Mouse (Mus musculus) CH12.LX (cell line): ENCODE measurements around the gene Gm5800. TPM values are rescaled to one million over a fixed set of nuclear protein-coding genes. Genes with fewer than 3 reads are reported as not detected.
A peak's percentile ranks its signal among the peaks of the same experiment; 100 is the strongest.

Experiments used
- DNase-seq: peaks from one replicate; pipeline ENCODE4 v3.0.0-alpha.2; 2013; ENCODE audit errors: extremely low read depth
- H3K27ac ChIP-seq: 2 replicates; pipeline ENCODE4 v1.5.1; 2012; ENCODE audit warnings: low read depth, mild to moderate bottlenecking, control low read depth, moderate library complexity; ENCODE audit not compliant: insufficient read depth
- H3K27me3 ChIP-seq: replicated peaks from 2 replicates; pipeline ENCODE3; 2012; ENCODE audit warnings: inconsistent platforms
- H3K36me3 ChIP-seq, 2 experiments: replicated peaks in 1 of 2; 2 replicates each; pipeline versions ENCODE3 to v1.6.1; 2012; ENCODE audit warnings: inconsistent platforms in 1 of 2, low read length in 1 of 2, mild to moderate bottlenecking in 1 of 2, mixed read lengths in 1 of 2, moderate library complexity in 1 of 2; ENCODE audit not compliant: control insufficient read depth in 1 of 2, insufficient read depth in 1 of 2
- H3K4me1 ChIP-seq, 2 experiments: 2 replicates each; pipeline ENCODE4 v1.6.1; 2012; ENCODE audit warnings: inconsistent platforms in 1 of 2, moderate library complexity in 1 of 2; ENCODE audit not compliant: insufficient read depth in 2 of 2, control insufficient read depth in 1 of 2
- H3K4me2 ChIP-seq: 2 replicates; pipeline ENCODE4 v1.6.1; 2012; ENCODE audit warnings: low read depth, mild to moderate bottlenecking, control low read depth; ENCODE audit not compliant: poor library complexity, insufficient read depth, severe bottlenecking
- H3K4me3 ChIP-seq, 3 experiments: fragments of 150-350 bp in 1 of 3; sonication (generic) in 1 of 3; replicated peaks in 1 of 3; 2 replicates each; pipeline versions ENCODE3 to v1.5.1; 2011 to 2012; ENCODE audit warnings: low read depth in 2 of 3, low read length in 2 of 3, mild to moderate bottlenecking in 2 of 3, moderate library complexity in 2 of 3, control low read depth in 1 of 3, improper control_type of control experiment in 1 of 3, inconsistent platforms in 1 of 3, mixed read lengths in 1 of 3; ENCODE audit not compliant: poor library complexity in 1 of 3
- H3K79me2 ChIP-seq: replicated peaks from 2 replicates; pipeline ENCODE4 v1.6.1; 2012; ENCODE audit warnings: mild to moderate bottlenecking, moderate library complexity; ENCODE audit not compliant: control insufficient read depth, poor library complexity, insufficient read depth, severe bottlenecking; ENCODE audit errors: extremely low read depth
- H3K9ac ChIP-seq: 2 replicates; pipeline ENCODE4 v1.6.1; 2012; ENCODE audit warnings: low read depth, mild to moderate bottlenecking, control low read depth, moderate library complexity; ENCODE audit not compliant: insufficient read depth
- H3K9me3 ChIP-seq: replicated peaks from 2 replicates; pipeline ENCODE3; 2012; ENCODE audit warnings: low read length, inconsistent platforms, mixed read lengths
- CHD1 ChIP-seq: IDR thresholded peaks from 2 replicates; pipeline ENCODE4 v1.6.1; 2012; ENCODE audit warnings: low read depth, low read length, improper control_type of control experiment, inconsistent platforms
- CHD2 ChIP-seq: IDR thresholded peaks from 2 replicates; pipeline ENCODE4 v1.6.1; 2011; ENCODE audit warnings: low read length, improper control_type of control experiment
- ELF1 ChIP-seq: IDR thresholded peaks from 2 replicates; pipeline ENCODE4 v1.6.1; 2014; ENCODE audit warnings: low read depth, mild to moderate bottlenecking, inconsistent platforms, low read length, improper control_type of control experiment
- EP300 ChIP-seq: IDR thresholded peaks from 2 replicates; pipeline ENCODE4 v1.6.1; 2011; ENCODE audit warnings: low read length, improper control_type of control experiment
- GABPA ChIP-seq: IDR thresholded peaks from 2 replicates; pipeline ENCODE4 v1.6.1; 2012; ENCODE audit warnings: low read depth, low read length, improper control_type of control experiment, inconsistent platforms; ENCODE audit not compliant: insufficient replicate concordance
- HCFC1 ChIP-seq: IDR thresholded peaks from 2 replicates; pipeline ENCODE4 v1.6.1; 2012; ENCODE audit warnings: low read depth, mild to moderate bottlenecking, inconsistent platforms, low read length, improper control_type of control experiment
- IRF4 ChIP-seq: IDR thresholded peaks from 2 replicates; pipeline ENCODE4 v1.6.1; 2014; ENCODE audit warnings: low read depth, mild to moderate bottlenecking, inconsistent platforms, low read length, improper control_type of control experiment
- MAX ChIP-seq: IDR thresholded peaks from 2 replicates; pipeline ENCODE4 v1.6.1; 2011; ENCODE audit warnings: low read length, improper control_type of control experiment
- MXI1 ChIP-seq: IDR thresholded peaks from 2 replicates; pipeline ENCODE4 v1.6.1; 2011; ENCODE audit warnings: mild to moderate bottlenecking, low read depth, low read length, improper control_type of control experiment
- NELFE ChIP-seq: IDR thresholded peaks from 2 replicates; pipeline ENCODE4 v1.6.1; 2011; ENCODE audit warnings: low read depth, low read length, improper control_type of control experiment
- NRF1 ChIP-seq: IDR thresholded peaks from 2 replicates; pipeline ENCODE4 v1.6.1; 2014; ENCODE audit warnings: low read depth, mild to moderate bottlenecking, inconsistent platforms, low read length, improper control_type of control experiment, moderate library complexity
- PAX5 ChIP-seq: IDR thresholded peaks from 2 replicates; pipeline ENCODE4 v1.6.1; 2012; ENCODE audit warnings: low read length, inconsistent platforms, mixed read lengths
- POLR2AphosphoS2 ChIP-seq: IDR thresholded peaks from 2 replicates; pipeline ENCODE4 v1.6.1; 2011; ENCODE audit warnings: low read depth, low read length, improper control_type of control experiment
- RAD21 ChIP-seq: IDR thresholded peaks from 2 replicates; pipeline ENCODE4 v1.6.1; 2011; ENCODE audit warnings: low read depth, mild to moderate bottlenecking, low read length, improper control_type of control experiment, moderate library complexity
- RCOR1 ChIP-seq: conservative IDR thresholded peaks from 2 replicates; pipeline ENCODE4 v1.6.1; 2012; ENCODE audit warnings: low read depth, mild to moderate bottlenecking, inconsistent platforms, low read length, improper control_type of control experiment
- SIN3A ChIP-seq: IDR thresholded peaks from 2 replicates; pipeline ENCODE4 v1.6.1; 2012; ENCODE audit warnings: low read length, improper control_type of control experiment, inconsistent platforms
- SMC3 ChIP-seq: IDR thresholded peaks from 2 replicates; pipeline ENCODE4 v1.6.1; 2011; ENCODE audit warnings: low read depth, low read length, improper control_type of control experiment
- UBTF ChIP-seq: IDR thresholded peaks from 2 replicates; pipeline ENCODE4 v1.6.1; 2012; ENCODE audit warnings: low read depth, mild to moderate bottlenecking, inconsistent platforms, low read length, improper control_type of control experiment, moderate library complexity
- ZKSCAN1 ChIP-seq: IDR thresholded peaks from 2 replicates; pipeline ENCODE4 v1.6.1; 2012; ENCODE audit warnings: low read depth, inconsistent platforms, low read length, improper control_type of control experiment, borderline replicate concordance
- ZMIZ1 ChIP-seq: IDR thresholded peaks from 2 replicates; pipeline ENCODE4 v1.6.1; 2012; ENCODE audit warnings: low read depth, mild to moderate bottlenecking, inconsistent platforms, low read length, improper control_type of control experiment
- dilution Hi-C: fragments of 300-500 bp; cut with MboI; formaldehyde crosslinking; loops from 2 replicates; pipeline ENCODE4 v1.14.3; 2020; ENCODE audit warnings: low sequenced_read_pairs; ENCODE audit not compliant: extremely low pct_unique_long_range_greater_than_20kb, extremely low pct_ligation_motif_present
- in situ Hi-C: fragments of 300-500 bp; cut with MboI; formaldehyde crosslinking; loops from 3 replicates; pipeline ENCODE4 v1.14.3; 2019; ENCODE audit warnings: low sequenced_read_pairs, low pct_ligation_motif_present, low pct_unique_long_range_greater_than_20kb, mixed read lengths
- polyA plus RNA-seq: library from polyadenylated mRNA; unstranded; fragments of >175 nt; gene quantifications from 2 replicates; pipeline ENCODE4 v1.2.1, GENCODE M21; 2012; ENCODE audit warnings: low read depth; ENCODE audit not compliant: insufficient read length
- total RNA-seq, 2 experiments: library from RNA; depleted of rRNA; stranded (reverse); fragments of 300-350 nt in 1 of 2; fragments of >200 nt in 1 of 2; gene quantifications; 2 replicates each; pipeline ENCODE4 v1.2.3; 2012 to 2014

Gene Gm5800
- total and polyA plus RNA-seq, 3 experiments = not detected

DNA sequence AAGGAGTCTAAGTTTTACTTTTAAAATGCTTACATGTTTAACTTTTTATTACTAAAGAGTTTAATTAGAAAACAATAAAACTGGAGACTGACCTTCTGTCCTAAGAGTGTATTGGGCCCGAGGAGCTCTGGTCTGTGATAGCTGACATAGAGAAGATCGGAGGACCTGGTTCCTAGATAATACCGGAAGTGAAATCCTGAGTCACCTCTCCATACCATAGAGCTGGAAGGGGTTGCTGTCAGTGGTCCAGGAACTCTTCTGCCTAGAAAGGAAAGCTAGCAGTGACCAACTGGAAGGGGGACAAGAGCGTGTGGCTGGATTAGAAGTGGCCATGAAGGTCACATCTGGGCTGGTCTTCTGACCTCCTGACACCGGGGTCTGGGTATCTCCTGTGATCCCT, 39.7 kb downstream of the Gm5800 start:
- Histone ChIP-seq H3K9me3 (no peaks in the 10 kb centered on the region), H3K9ac (no peak overlapping the region), H3K4me1 (no peaks in the 10 kb centered on the region), H3K4me2 (no peak overlapping the region), H3K27me3 (no peaks in the 10 kb centered on the region), H3K79me2 (no peaks in the 10 kb centered on the region), H3K27ac (no peak overlapping the region), H3K36me3 (no peaks in the 10 kb centered on the region), H3K4me3 (peak overlapping the region; percentile 9 to 53 (median 49))
- TF ChIP-seq POLR2AphosphoS2 (no peak), GABPA (no peak), IRF4 (no peak), UBTF (no peak), SIN3A (peak; percentile 37; the same call in 1 of the 2 replicates), ZKSCAN1 (no peak), ZMIZ1 (no peak), RCOR1 (no peak), PAX5 (no peak), MXI1 (no peak), MAX (no peak), HCFC1 (peak; percentile 54; the same call in 1 of the 2 replicates), EP300 (no peak), NELFE (no peak), NRF1 (no peak), CHD2 (no peak), RAD21 (no peak), SMC3 (no peak), ELF1 (peak; percentile 68), CHD1 (no peak)
- peak; percentile 55 for DNase-seq
- dilution Hi-C loops = no loop called here
- in situ Hi-C loops = no loop called here

Other genes starting within 250 kb of the Gm5800 start
- 1.6 and 1.8 TPM in 2 replicates for gene Gm5622, start 164.4 kb downstream of the Gm5800 start, total RNA-seq (2012; rRNA removed)
- 0.19 and 0.34 TPM in 2 replicates for gene Gm5622, start 164.4 kb downstream of the Gm5800 start, total RNA-seq (2014; rRNA removed)
- 0.29 TPM in 1 of 2 replicates, not detected in the other for gene Gm5622, start 164.4 kb downstream of the Gm5800 start, polyA plus RNA-seq
- gene Gm17175, start 143.1 kb downstream of the Gm5800 start, total RNA-seq (2012; rRNA removed) = not detected in 2 replicates
- not detected in 2 replicates for gene Gm17175, start 143.1 kb downstream of the Gm5800 start, total RNA-seq (2014; rRNA removed)
- not detected in 2 replicates for gene Gm17175, start 143.1 kb downstream of the Gm5800 start, polyA plus RNA-seq
- gene Gm17174, start 125.0 kb downstream of the Gm5800 start, total RNA-seq (2012; rRNA removed) = not detected in 2 replicates
- not detected in 2 replicates for gene Gm17174, start 125.0 kb downstream of the Gm5800 start, total RNA-seq (2014; rRNA removed)
- not detected in 2 replicates for gene Gm17174, start 125.0 kb downstream of the Gm5800 start, polyA plus RNA-seq
- gene Gm17078, start 105.9 kb downstream of the Gm5800 start, total RNA-seq (2012; rRNA removed) = not detected in 2 replicates
- gene Gm17078, start 105.9 kb downstream of the Gm5800 start, total RNA-seq (2014; rRNA removed) = not detected in 2 replicates
- not detected in 2 replicates for gene Gm17078, start 105.9 kb downstream of the Gm5800 start, polyA plus RNA-seq
- 0.17 and 0.59 TPM in 2 replicates for gene Gm4181, start 81.5 kb downstream of the Gm5800 start, total RNA-seq (2012; rRNA removed)
- 2.7 and 3.5 TPM in 2 replicates for gene Gm4181, start 81.5 kb downstream of the Gm5800 start, total RNA-seq (2014; rRNA removed)
- 0.70 and 1.6 TPM in 2 replicates for gene Gm4181, start 81.5 kb downstream of the Gm5800 start, polyA plus RNA-seq
- not detected in 2 replicates for gene Gm17079, start 21.7 kb downstream of the Gm5800 start, total RNA-seq (2012; rRNA removed)
- gene Gm17079, start 21.7 kb downstream of the Gm5800 start, total RNA-seq (2014; rRNA removed) = not detected in 2 replicates
- gene Gm17079, start 21.7 kb downstream of the Gm5800 start, polyA plus RNA-seq = not detected in 2 replicates
- not detected in 2 replicates for gene Ang4, start 56.4 kb upstream of the Gm5800 start, total RNA-seq (2012; rRNA removed)
- gene Ang4, start 56.4 kb upstream of the Gm5800 start, total RNA-seq (2014; rRNA removed) = not detected in 2 replicates
- not detected in 2 replicates for gene Ang4, start 56.4 kb upstream of the Gm5800 start, polyA plus RNA-seq
- not detected in 2 replicates for gene AY358078, start 82.9 kb upstream of the Gm5800 start, total RNA-seq (2012; rRNA removed)
- gene AY358078, start 82.9 kb upstream of the Gm5800 start, total RNA-seq (2014; rRNA removed) = 0.26 TPM in 1 of 2 replicates, not detected in the other
- not detected in 2 replicates for gene AY358078, start 82.9 kb upstream of the Gm5800 start, polyA plus RNA-seq
- gene Ear6, start 136.5 kb upstream of the Gm5800 start, total RNA-seq (2012; rRNA removed) = not detected in 2 replicates
- gene Ear6, start 136.5 kb upstream of the Gm5800 start, total RNA-seq (2014; rRNA removed) = not detected in 2 replicates
- gene Ear6, start 136.5 kb upstream of the Gm5800 start, polyA plus RNA-seq = not detected in 2 replicates
- 19.5 and 21.7 TPM in 2 replicates for gene Mettl17, start 167.7 kb upstream of the Gm5800 start, total RNA-seq (2012; rRNA removed)
- gene Mettl17, start 167.7 kb upstream of the Gm5800 start, total RNA-seq (2014; rRNA removed) = 26.2 and 32.3 TPM in 2 replicates
- gene Mettl17, start 167.7 kb upstream of the Gm5800 start, polyA plus RNA-seq = 29.9 and 32.0 TPM in 2 replicates
- gene Slc39a2, start 175.7 kb upstream of the Gm5800 start, total RNA-seq (2012; rRNA removed) = 0.42 TPM in 2 replicates
- 0.11 and 0.20 TPM in 2 replicates for gene Slc39a2, start 175.7 kb upstream of the Gm5800 start, total RNA-seq (2014; rRNA removed)
- 0.44 and 0.49 TPM in 2 replicates for gene Slc39a2, start 175.7 kb upstream of the Gm5800 start, polyA plus RNA-seq
- gene Ndrg2, start 197.0 kb upstream of the Gm5800 start, total RNA-seq (2012; rRNA removed) = 0.59 and 1.1 TPM in 2 replicates
- gene Ndrg2, start 197.0 kb upstream of the Gm5800 start, total RNA-seq (2014; rRNA removed) = 0.43 and 0.50 TPM in 2 replicates
- 0.74 and 1.0 TPM in 2 replicates for gene Ndrg2, start 197.0 kb upstream of the Gm5800 start, polyA plus RNA-seq
- gene Tppp2, start 201.2 kb upstream of the Gm5800 start, total RNA-seq (2012; rRNA removed) = not detected in 2 replicates
- not detected in 2 replicates for gene Tppp2, start 201.2 kb upstream of the Gm5800 start, total RNA-seq (2014; rRNA removed)
- gene Tppp2, start 201.2 kb upstream of the Gm5800 start, polyA plus RNA-seq = not detected in 2 replicates
- not detected in 2 replicates for gene Rnase13, start 205.6 kb upstream of the Gm5800 start, total RNA-seq (2012; rRNA removed)
- gene Rnase13, start 205.6 kb upstream of the Gm5800 start, total RNA-seq (2014; rRNA removed) = not detected in 2 replicates
- not detected in 2 replicates for gene Rnase13, start 205.6 kb upstream of the Gm5800 start, polyA plus RNA-seq